Mouse (Mus musculus): ENCODE data around the gene Atp5d. TPM values are rescaled to one million over a fixed set of nuclear protein-coding genes. Genes with fewer than 3 reads are reported as not detected.
"Not testable (repeated sequence)": the region's sequence is repeated elsewhere in the genome, so short reads cannot be mapped to it uniquely, and the experiment has no call there.

Atp5d gene
- total RNA-seq, 2 experiments from 2014 or later = 593 to 1,133 TPM

- DNase-seq (ENCODE audit: low spot score in 2 of 2) = peak; percentile 53 to 60
Measured at GRCm38 (mm10) chr10:80164161-80164997, 25.9 kb downstream of the Atp5d start.

GRCm38 (mm10) chr10:80164998-80165344 is 26.5 kb downstream of the Atp5d start:
- peak; percentile 93 to 96 for DNase-seq (ENCODE audit: low spot score in 2 of 2)

- peak; percentile 50 to 54 for DNase-seq (ENCODE audit: low spot score in 2 of 2)
Measured at GRCm38 (mm10) chr10:80165392-80166128, 27.1 kb downstream of the Atp5d start, which contains the start of gene Cirbp. Gene Cirbp (plus strand): TSS chr10:80165985.

GRCm38 (mm10) chr10:80166136-80166535 is 27.7 kb downstream of the Atp5d start:
- DNase-seq (ENCODE audit: low spot score in 2 of 2) = not testable (repeated sequence)

- DNase-seq (ENCODE audit: low spot score in 2 of 2) = peak; percentile 97 to 98
Measured at GRCm38 (mm10) chr10:80167460-80168037, 29.1 kb downstream of the Atp5d start.

GRCm38 (mm10) chr10:80168038-80168661 is 29.7 kb downstream of the Atp5d start:
- peak; percentile 94 to 96 for DNase-seq (ENCODE audit: low spot score in 2 of 2)

GRCm38 (mm10) chr10:80169070-80169469 is 30.6 kb downstream of the Atp5d start:
- no peak for DNase-seq (ENCODE audit: low spot score in 2 of 2)

GRCm38 (mm10) chr10:80169651-80170050 is 31.2 kb downstream of the Atp5d start:
- DNase-seq (ENCODE audit: low spot score in 2 of 2) = no peak

GRCm38 (mm10) chr10:80170052-80170451 is 31.6 kb downstream of the Atp5d start:
- DNase-seq (ENCODE audit: low spot score in 2 of 2) = peak; percentile 8 to 34

GRCm38 (mm10) chr10:80170601-80171021 is 32.2 kb downstream of the Atp5d start:
- peak in 1 of 2 experiments; percentile 25 for DNase-seq (ENCODE audit: low spot score in 2 of 2)

- no peak for DNase-seq (ENCODE audit: low spot score in 2 of 2)
Measured at GRCm38 (mm10) chr10:80171252-80171651, 32.8 kb downstream of the Atp5d start.

- peak; percentile 18 to 32 for DNase-seq (ENCODE audit: low spot score in 2 of 2)
Measured at GRCm38 (mm10) chr10:80171760-80172526, 33.5 kb downstream of the Atp5d start.

- DNase-seq (ENCODE audit: low spot score in 2 of 2) = peak; percentile 78 to 87
Measured at GRCm38 (mm10) chr10:80172527-80173292, 34.3 kb downstream of the Atp5d start, which contains the start of gene 1600002K03Rik. Gene 1600002K03Rik (plus strand): TSS chr10:80172944.

- DNase-seq (ENCODE audit: low spot score in 2 of 2) = peak in 1 of 2 experiments; percentile 15
Measured at GRCm38 (mm10) chr10:80173358-80173757, 34.9 kb downstream of the Atp5d start.

- DNase-seq (ENCODE audit: low spot score in 2 of 2) = peak in 1 of 2 experiments; percentile 25
Measured at GRCm38 (mm10) chr10:80173955-80174640, 35.7 kb downstream of the Atp5d start.

- DNase-seq (ENCODE audit: low spot score in 2 of 2) = peak; percentile 22 to 42
Measured at GRCm38 (mm10) chr10:80174705-80175104, 36.3 kb downstream of the Atp5d start.

GRCm38 (mm10) chr10:80175536-80176269 is 37.3 kb downstream of the Atp5d start:
- peak in 1 of 2 experiments; percentile 22 for DNase-seq (ENCODE audit: low spot score in 2 of 2)

GRCm38 (mm10) chr10:80176270-80176834 is 37.9 kb downstream of the Atp5d start:
- peak in 1 of 2 experiments; percentile 24 for DNase-seq (ENCODE audit: low spot score in 2 of 2)

Measured in adrenal gland, adult 18-20 months (tissue).